Mouse (Mus musculus): ENCODE measurements around the gene Fars2. TPM values are rescaled to one million over a fixed set of nuclear protein-coding genes. Genes with fewer than 3 reads are reported as not detected.

Fars2 gene
- polyA plus RNA-seq, 1 experiment from 2014 or later = 38.1 TPM

DNA sequence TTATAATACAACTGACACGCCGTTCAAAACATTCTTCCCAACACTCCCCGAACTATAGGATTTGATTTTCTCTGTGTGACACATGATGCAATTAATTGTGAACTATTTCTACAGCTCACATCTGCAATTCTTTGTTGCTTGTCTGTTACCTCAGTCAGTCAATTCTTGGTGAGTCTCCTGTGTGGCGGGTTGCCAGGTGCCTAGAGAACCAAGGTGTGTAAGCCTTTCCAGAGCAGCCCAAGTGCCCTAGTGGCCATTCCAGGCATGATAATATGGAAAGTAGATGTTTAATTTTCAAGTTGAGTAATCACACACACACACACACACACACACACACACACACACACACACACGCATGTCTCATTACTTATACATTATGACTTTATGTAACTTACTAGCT lies 147.2 kb downstream of the Fars2 start:
- Histone ChIP-seq H3K36me3 (ENCODE audit: control insufficient read depth, insufficient read depth, low read length) (no peaks in the 10 kb centered on the region), H3K9me3 (ENCODE audit: control insufficient read depth, low read length) (no peaks in the 10 kb centered on the region), H3K4me3 (ENCODE audit: low read length) (no peak overlapping the region), H3K9ac (ENCODE audit: low read length) (no peak overlapping the region), H3K27ac (ENCODE audit: low read length) (no peak overlapping the region), H3K27me3 (ENCODE audit: control insufficient read depth, insufficient read depth, low read depth, low read length) (no peaks in the 10 kb centered on the region), H3K4me1 (replicated peaks; ENCODE audit: control insufficient read depth, insufficient read depth, low read length) (peaks cover 6% of the 10 kb centered on the region; the same call in 1 of the 2 replicates), H3K4me2 (ENCODE audit: low read depth, low read length) (no peak overlapping the region)
- WGBS = 81% methylated on average over 5 of the region's 5 CpGs
- ATAC-seq (ENCODE audit: low read depth) = no peak

GRCm38 (mm10) chr13:36265342-36265744 lies 148.1 kb downstream of the Fars2 start:
- H3K9ac ChIP-seq (ENCODE audit: low read length) = no peak overlapping the region
- H3K9me3 ChIP-seq (ENCODE audit: control insufficient read depth, low read length) = no peaks in the 10 kb centered on the region
- no peaks in the 10 kb centered on the region for H3K36me3 ChIP-seq (ENCODE audit: control insufficient read depth, insufficient read depth, low read length)
- H3K27me3 ChIP-seq (ENCODE audit: control insufficient read depth, insufficient read depth, low read depth, low read length) = no peaks in the 10 kb centered on the region
- 38% methylated on average over 3 of the region's 3 CpGs for WGBS
- no peak overlapping the region for H3K4me2 ChIP-seq (ENCODE audit: low read depth, low read length)
- no peak overlapping the region for H3K4me3 ChIP-seq (ENCODE audit: low read length)
- ATAC-seq (ENCODE audit: low read depth) = peak; percentile 79
- peaks cover 6% of the 10 kb centered on the region; the same call in 1 of the 2 replicates for H3K4me1 ChIP-seq (replicated peaks; ENCODE audit: control insufficient read depth, insufficient read depth, low read length)
- H3K27ac ChIP-seq (ENCODE audit: low read length) = no peak overlapping the region

GRCm38 (mm10) chr13:36267399-36267798 lies 150.2 kb downstream of the Fars2 start:
- H3K27me3 ChIP-seq (ENCODE audit: control insufficient read depth, insufficient read depth, low read depth, low read length) = no peaks in the 10 kb centered on the region
- WGBS = 76% methylated on average over 1 of the region's 1 CpGs
- H3K4me3 ChIP-seq (ENCODE audit: low read length) = no peak overlapping the region
- no peak overlapping the region for H3K9ac ChIP-seq (ENCODE audit: low read length)
- no peak overlapping the region for H3K4me2 ChIP-seq (ENCODE audit: low read depth, low read length)
- H3K36me3 ChIP-seq (ENCODE audit: control insufficient read depth, insufficient read depth, low read length) = no peaks in the 10 kb centered on the region
- no peak overlapping the region for H3K27ac ChIP-seq (ENCODE audit: low read length)
- H3K9me3 ChIP-seq (ENCODE audit: control insufficient read depth, low read length) = no peaks in the 10 kb centered on the region
- ATAC-seq (ENCODE audit: low read depth) = no peak
- H3K4me1 ChIP-seq (replicated peaks; ENCODE audit: control insufficient read depth, insufficient read depth, low read length) = peaks cover 6% of the 10 kb centered on the region; the same call in 1 of the 2 replicates

- Histone ChIP-seq H3K27me3 (ENCODE audit: control insufficient read depth, insufficient read depth, low read depth, low read length) (no peaks in the 10 kb centered on the region), H3K36me3 (ENCODE audit: control insufficient read depth, insufficient read depth, low read length) (no peaks in the 10 kb centered on the region), H3K4me1 (replicated peaks; ENCODE audit: control insufficient read depth, insufficient read depth, low read length) (no peaks in the 10 kb centered on the region), H3K4me2 (ENCODE audit: low read depth, low read length) (no peak overlapping the region), H3K9me3 (ENCODE audit: control insufficient read depth, low read length) (no peaks in the 10 kb centered on the region), H3K9ac (ENCODE audit: low read length) (no peak overlapping the region), H3K27ac (ENCODE audit: low read length) (no peak overlapping the region), H3K4me3 (ENCODE audit: low read length) (no peak overlapping the region)
- ATAC-seq (ENCODE audit: low read depth) = no peak
- WGBS = 76% methylated on average over 1 of the region's 1 CpGs
These were observed 153.7 kb downstream of the Fars2 start for GRCm38 (mm10) chr13:36270867-36271266.

GRCm38 (mm10) chr13:36273497-36273896 lies 156.3 kb downstream of the Fars2 start:
- no peak overlapping the region for H3K4me2 ChIP-seq (ENCODE audit: low read depth, low read length)
- H3K27ac ChIP-seq (ENCODE audit: low read length) = no peak overlapping the region
- ATAC-seq (ENCODE audit: low read depth) = no peak
- no peak overlapping the region for H3K9ac ChIP-seq (ENCODE audit: low read length)
- no peaks in the 10 kb centered on the region for H3K27me3 ChIP-seq (ENCODE audit: control insufficient read depth, insufficient read depth, low read depth, low read length)
- no peaks in the 10 kb centered on the region for H3K4me1 ChIP-seq (replicated peaks; ENCODE audit: control insufficient read depth, insufficient read depth, low read length)
- WGBS = 66% methylated on average over 2 of the region's 2 CpGs
- no peaks in the 10 kb centered on the region for H3K9me3 ChIP-seq (ENCODE audit: control insufficient read depth, low read length)
- H3K4me3 ChIP-seq (ENCODE audit: low read length) = no peak overlapping the region
- H3K36me3 ChIP-seq (ENCODE audit: control insufficient read depth, insufficient read depth, low read length) = no peaks in the 10 kb centered on the region

DNA sequence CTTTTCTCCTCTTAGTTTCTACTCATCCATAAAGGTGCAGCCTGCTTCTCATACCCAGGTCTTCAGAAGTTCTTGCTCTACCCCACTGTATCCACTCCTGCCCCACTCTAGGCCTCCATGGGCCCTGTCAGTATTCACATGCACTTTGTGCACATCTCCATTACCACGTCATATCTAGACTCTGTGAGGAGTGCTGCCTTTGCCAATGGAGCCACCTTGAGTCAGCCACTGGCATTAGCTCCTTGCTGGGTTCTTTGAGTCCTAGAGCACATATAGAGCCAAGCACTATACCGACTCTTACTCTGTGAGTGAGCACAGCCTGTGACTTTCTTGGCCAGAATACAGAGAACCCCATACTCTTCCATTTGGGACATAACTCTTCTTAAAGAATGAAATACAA lies 159.0 kb downstream of the Fars2 start:
- H3K4me1 ChIP-seq (replicated peaks; ENCODE audit: control insufficient read depth, insufficient read depth, low read length) = no peaks in the 10 kb centered on the region
- H3K27ac ChIP-seq (ENCODE audit: low read length) = no peak overlapping the region
- no peak overlapping the region for H3K4me2 ChIP-seq (ENCODE audit: low read depth, low read length)
- no peaks in the 10 kb centered on the region for H3K36me3 ChIP-seq (ENCODE audit: control insufficient read depth, insufficient read depth, low read length)
- ATAC-seq (ENCODE audit: low read depth) = no peak
- H3K4me3 ChIP-seq (ENCODE audit: low read length) = no peak overlapping the region
- H3K9ac ChIP-seq (ENCODE audit: low read length) = no peak overlapping the region
- H3K9me3 ChIP-seq (ENCODE audit: control insufficient read depth, low read length) = no peaks in the 10 kb centered on the region
- 73% methylated on average over 2 of the region's 2 CpGs for WGBS
- no peaks in the 10 kb centered on the region for H3K27me3 ChIP-seq (ENCODE audit: control insufficient read depth, insufficient read depth, low read depth, low read length)

DNA sequence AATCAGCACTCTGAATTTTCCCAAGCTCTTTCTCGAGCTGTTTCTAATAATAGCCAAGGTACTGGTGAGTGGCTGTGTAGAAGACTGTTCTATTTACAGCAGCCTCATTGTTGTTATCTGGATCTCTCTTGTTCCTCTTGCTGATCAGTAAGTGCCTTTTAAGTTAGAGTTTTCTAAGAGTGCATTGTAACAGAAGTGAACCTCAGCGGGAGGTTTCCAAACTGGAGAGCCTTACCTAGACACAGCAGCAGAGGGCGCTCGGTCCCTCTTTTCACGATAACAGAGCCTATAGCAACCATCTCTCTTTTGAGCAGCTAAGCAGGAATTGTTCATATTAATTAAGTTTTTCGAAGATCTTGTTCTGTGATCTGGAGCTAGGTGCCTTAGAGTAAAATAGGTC lies 164.8 kb downstream of the Fars2 start:
- H3K9ac ChIP-seq (ENCODE audit: low read length) = no peak overlapping the region
- no peaks in the 10 kb centered on the region for H3K36me3 ChIP-seq (ENCODE audit: control insufficient read depth, insufficient read depth, low read length)
- no peaks in the 10 kb centered on the region for H3K4me1 ChIP-seq (replicated peaks; ENCODE audit: control insufficient read depth, insufficient read depth, low read length)
- no peaks in the 10 kb centered on the region for H3K27me3 ChIP-seq (ENCODE audit: control insufficient read depth, insufficient read depth, low read depth, low read length)
- H3K9me3 ChIP-seq (ENCODE audit: control insufficient read depth, low read length) = no peaks in the 10 kb centered on the region
- H3K27ac ChIP-seq (ENCODE audit: low read length) = no peak overlapping the region
- 4% methylated on average over 6 of the region's 6 CpGs for WGBS
- H3K4me3 ChIP-seq (ENCODE audit: low read length) = no peak overlapping the region
- no peak overlapping the region for H3K4me2 ChIP-seq (ENCODE audit: low read depth, low read length)
- ATAC-seq (ENCODE audit: low read depth) = peak; percentile 51; the same call in 1 of the 2 replicates

DNA sequence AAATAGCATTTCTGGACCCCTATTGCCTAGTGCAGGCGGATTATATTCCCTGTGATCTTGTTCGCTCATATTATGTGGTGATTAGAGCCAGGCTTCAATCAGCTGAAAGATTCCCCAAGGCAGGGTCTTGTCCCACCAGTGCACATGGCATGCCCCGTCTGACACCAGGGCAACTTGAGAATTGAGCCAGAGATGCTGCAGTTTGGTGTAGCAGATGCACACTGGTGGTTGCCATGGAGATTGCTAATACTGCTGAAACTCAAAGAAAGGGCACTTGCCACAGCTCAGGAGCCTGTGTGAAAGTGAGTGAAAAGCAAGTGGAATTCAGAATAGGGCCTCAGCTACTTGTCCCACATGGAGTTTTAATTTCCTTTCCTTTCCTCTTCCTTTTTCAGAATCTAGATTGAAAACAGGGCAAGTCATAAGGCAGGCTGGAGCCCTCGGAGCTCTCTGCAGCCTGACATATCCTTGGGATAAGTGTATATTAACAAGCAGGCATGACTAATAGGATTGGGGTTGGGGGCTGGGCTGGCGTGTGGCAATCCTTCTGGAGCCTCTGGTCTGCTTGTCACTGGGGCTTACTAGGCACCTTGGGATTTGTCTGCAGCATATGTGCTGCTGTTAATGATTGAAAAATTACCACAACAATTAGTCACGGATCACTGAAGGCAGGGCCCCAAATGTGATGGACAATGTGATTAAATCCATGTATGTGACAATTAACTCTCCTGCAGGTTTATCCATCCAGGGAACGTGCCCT lies 165.8 kb downstream of the Fars2 start:
- Histone ChIP-seq H3K27ac (ENCODE audit: low read length) (no peak overlapping the region), H3K4me2 (ENCODE audit: low read depth, low read length) (no peak overlapping the region), H3K4me3 (ENCODE audit: low read length) (no peak overlapping the region), H3K36me3 (ENCODE audit: control insufficient read depth, insufficient read depth, low read length) (no peaks in the 10 kb centered on the region), H3K9me3 (ENCODE audit: control insufficient read depth, low read length) (no peaks in the 10 kb centered on the region), H3K9ac (ENCODE audit: low read length) (peak overlapping the region; percentile 14; the same call in 1 of the 2 replicates), H3K4me1 (replicated peaks; ENCODE audit: control insufficient read depth, insufficient read depth, low read length) (no peaks in the 10 kb centered on the region), H3K27me3 (ENCODE audit: control insufficient read depth, insufficient read depth, low read depth, low read length) (no peaks in the 10 kb centered on the region)
- 53% methylated on average over 7 of the region's 7 CpGs for WGBS
- no peak for ATAC-seq (ENCODE audit: low read depth)

GRCm38 (mm10) chr13:36283545-36284067 lies 166.4 kb downstream of the Fars2 start:
- Histone ChIP-seq H3K9ac (ENCODE audit: low read length) (no peak overlapping the region), H3K27me3 (ENCODE audit: control insufficient read depth, insufficient read depth, low read depth, low read length) (no peaks in the 10 kb centered on the region), H3K27ac (ENCODE audit: low read length) (no peak overlapping the region), H3K4me2 (ENCODE audit: low read depth, low read length) (no peak overlapping the region), H3K36me3 (ENCODE audit: control insufficient read depth, insufficient read depth, low read length) (no peaks in the 10 kb centered on the region), H3K4me1 (replicated peaks; ENCODE audit: control insufficient read depth, insufficient read depth, low read length) (no peaks in the 10 kb centered on the region), H3K4me3 (ENCODE audit: low read length) (no peak overlapping the region), H3K9me3 (ENCODE audit: control insufficient read depth, low read length) (no peaks in the 10 kb centered on the region)
- no peak for ATAC-seq (ENCODE audit: low read depth)
- WGBS = 75% methylated on average over 7 of the region's 7 CpGs
